Mouse (Mus musculus): ENCODE data around the gene Papola.

The Papola gene

GRCm38 (mm10) chr12:105784196-105784999 is at the start of gene Papola:
TSS of gene Papola (plus strand) at chr12:105784694.
- peak; percentile 84 to 89 for DNase-seq (ENCODE audit: low spot score in 2 of 2)

- no peak for DNase-seq (ENCODE audit: low spot score in 2 of 2)
Measured at GRCm38 (mm10) chr12:105735226-105735888, 49.1 kb upstream of the Papola start.

DNA sequence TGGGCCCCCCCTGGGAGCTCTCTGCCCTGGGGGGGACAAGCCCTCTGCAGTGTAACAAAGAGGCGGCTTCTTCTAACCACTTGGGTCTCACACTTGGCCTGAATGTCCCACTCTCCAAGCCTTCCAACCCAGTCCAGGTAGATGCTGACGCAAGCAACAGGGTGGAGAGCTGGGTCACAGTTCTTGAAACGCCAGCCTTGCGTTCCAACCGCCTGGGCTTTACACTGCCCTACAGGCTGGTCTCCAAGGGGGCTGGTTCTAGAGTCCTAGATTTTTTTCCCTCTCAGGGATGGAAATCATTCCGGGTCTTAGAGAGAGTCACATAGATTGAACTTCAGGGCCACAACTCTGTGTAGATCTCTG is 48.6 kb upstream of the Papola start:
- DNase-seq (ENCODE audit: low spot score in 2 of 2), result no peak

DNA sequence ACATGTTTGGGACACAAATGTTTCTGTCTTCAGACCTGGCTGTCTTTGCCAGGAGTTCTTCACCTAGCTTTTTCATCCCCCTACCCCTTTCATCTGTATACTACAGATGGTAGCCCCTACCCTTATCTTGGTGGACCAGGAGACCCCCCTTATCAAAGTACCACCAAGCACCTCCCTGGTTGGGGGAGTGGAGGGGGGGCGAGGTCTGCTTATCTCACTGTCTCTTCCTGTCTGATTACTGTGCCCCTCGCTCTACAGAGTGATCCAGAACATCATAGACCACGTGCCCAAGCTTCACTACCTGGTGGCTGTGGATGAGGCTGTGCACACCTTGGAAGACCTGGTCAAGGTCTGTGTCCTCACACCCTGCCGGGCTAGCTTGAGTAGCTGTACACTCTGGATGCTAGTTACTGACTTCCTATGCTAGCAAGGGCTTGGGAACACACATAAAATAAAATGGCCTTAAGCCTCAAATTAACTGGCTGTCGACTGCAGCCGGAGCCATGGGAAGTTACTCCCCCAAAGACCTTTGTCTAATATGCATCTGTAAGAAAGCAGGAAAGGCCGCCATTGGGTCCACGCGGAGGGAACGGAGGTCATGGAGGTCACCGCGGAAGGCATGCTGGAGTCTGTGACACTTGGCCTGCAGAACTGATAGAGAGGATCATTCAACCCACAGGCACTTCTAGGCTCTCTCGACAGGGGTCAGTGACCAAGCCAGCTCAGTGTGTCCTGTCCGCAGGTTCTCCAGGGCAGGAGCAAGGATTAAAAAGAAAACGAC is 46.0 kb upstream of the Papola start:
- no peak for DNase-seq (ENCODE audit: low spot score in 2 of 2)

DNA sequence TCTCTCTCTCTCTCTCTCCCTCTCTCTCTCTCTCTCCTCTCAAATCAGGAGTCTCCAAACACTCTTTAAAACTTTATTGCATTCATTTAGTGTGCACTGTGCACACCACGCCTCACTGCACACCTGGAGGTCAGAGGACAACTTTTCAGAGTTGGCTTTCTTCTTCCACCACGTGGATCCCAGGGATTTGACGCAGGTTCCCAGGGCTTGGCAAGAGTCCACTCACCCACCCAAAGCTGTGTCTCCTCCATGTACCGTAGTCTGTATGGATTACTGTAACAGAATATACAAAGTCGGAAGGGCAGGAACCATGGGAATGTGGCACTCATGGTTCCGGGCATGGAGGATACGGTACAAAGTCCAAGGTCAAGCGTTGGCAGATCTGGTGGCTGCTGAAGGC is 44.8 kb upstream of the Papola start:
- no peak for DNase-seq (ENCODE audit: low spot score in 2 of 2)

DNA sequence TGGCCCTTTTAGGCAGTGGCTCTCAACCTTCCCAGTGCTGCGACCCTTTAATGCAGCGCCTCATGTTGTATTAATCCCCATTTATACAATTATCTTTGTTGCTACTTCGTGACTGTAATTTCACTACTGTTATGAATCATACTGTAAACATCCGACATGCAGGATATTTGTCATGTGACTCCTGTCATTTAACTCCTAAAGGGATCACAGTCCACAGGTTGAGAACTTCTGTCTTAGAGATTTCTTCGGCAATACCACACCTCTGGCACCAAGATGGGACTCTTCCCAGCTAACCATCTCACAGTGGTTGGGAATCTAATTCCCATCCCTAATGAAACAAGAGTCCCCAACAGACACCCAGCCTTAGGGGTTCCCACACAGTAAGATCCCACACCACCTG is 36.4 kb upstream of the Papola start:
- DNase-seq (ENCODE audit: low spot score in 2 of 2), result no peak

DNA sequence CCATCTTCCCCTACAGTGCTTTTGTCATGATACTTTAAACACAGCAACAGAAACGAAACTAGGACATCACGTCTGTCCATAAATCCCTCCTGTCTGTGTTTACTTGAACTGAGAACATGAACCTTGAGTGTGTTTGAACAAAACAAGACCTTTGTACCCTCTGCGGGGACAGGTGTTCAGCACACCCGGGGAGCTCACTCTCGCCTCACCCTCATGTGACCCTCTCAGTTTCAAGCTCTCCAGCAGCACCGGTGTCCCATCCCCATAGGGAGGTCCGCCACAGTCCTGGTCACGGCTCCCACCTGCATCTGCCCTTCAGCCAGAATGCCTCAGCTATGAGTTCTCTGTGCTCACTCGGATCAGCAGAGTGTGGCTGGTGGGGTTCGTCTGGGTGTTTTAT is 30.7 kb upstream of the Papola start:
- DNase-seq (ENCODE audit: low spot score in 2 of 2), result no peak

DNA sequence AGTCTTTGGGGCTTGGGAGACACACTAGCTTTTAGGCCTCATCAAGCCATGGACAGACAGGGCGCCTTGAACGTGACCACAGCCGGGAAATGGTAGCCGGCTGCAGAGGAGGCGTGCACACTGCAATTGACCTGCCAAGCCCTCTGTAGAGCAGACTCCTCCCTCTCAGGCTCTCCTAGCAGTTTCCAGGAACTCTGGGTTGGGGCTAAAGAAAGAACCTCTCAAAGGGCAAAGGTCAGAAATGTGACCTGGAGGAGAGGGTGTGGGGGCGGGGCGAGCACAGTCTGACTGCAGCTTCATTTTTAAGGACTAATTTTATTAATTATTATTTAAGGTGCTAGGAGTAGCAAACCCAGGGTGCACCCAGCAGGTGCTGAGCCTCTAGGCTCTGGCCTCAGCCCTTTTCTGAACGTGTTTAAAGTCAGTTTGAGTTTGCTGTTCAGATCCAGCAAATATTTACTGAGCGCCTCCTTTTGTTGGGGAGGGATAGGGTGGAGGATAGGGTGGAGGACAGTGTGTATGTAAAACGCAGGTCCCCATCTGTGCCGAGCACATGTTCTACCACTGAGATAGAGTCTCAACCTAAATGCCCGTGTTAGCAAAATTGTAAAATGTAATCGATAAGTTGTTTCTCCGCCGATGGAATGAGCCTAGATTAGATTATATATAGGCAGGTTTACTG is 26.5 kb upstream of the Papola start:
- no peak for DNase-seq (ENCODE audit: low spot score in 2 of 2)

DNA sequence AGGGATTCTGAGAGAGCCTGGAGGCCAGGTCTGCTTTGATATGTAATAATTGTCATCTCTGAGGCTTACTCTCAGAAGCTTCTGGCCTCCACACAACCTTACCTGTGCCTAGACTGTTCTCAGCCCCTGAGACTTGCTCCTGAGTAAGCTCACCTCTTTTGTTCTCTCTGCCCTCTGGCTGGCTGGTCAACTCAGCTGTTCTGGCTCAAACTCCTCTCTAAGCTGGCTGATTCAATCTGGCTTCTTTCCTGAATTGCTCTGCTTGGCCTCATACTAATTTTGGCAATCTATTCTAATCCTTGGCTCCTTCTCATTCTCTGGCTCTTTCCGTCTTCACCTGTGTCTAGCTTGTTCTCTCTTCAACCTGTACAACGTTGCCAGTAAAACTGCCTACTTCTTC is 25.6 kb upstream of the Papola start:
- no peak for DNase-seq (ENCODE audit: low spot score in 2 of 2)

DNA sequence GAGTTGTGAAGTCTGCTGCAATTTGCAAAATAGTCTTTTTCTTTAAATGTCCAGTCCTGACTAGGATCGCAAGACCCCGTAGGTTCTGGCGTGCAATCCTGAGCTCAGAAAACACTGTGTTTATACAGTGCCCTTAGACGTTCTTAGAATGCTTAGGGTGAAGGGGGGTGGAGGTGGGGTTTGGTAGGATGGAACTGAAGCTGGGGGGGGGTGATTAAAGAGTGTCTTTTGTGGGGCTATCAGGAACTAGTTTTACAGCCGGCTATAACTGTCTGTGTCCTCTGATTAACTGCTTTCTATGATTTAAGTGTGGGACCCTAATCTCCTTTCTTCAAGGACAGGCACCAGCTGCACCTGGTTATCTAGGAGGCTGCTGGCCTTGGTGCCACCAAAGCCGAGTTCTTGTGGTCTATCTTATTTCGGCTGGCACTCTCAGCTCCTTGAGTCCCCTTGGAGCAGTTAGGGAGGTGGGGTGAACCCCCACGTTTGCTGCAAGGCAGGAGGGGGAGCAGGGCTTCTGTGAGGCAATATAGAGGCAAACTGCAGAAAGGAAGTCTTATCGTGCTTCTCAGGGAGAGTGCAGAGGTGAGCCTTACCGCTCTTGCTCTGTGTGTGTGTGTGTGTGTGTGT is 24.5 kb upstream of the Papola start:
- peak in 1 of 2 experiments; percentile 24 for DNase-seq (ENCODE audit: low spot score in 2 of 2)

GRCm38 (mm10) chr12:105761171-105761570 is 23.3 kb upstream of the Papola start:
- no peak for DNase-seq (ENCODE audit: low spot score in 2 of 2)

DNA sequence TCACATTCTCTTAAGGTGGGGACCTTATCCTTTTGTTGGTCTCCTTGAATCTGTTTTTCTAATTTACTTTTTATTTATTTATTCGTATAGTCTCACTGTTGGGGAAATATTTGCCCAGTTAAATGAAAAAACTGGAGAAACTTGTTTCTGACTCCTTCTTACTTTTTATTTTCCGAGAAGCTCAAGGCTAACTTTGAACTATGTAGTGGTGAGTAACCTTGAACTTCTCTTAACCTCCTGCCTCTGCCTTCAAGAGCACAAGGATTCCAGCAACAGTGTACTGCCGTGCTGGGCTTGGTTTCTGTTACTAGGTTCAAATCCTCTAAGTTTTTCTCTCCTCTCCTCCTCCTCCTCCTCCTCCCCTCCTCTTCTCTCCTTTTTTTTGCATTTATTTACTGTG is 22.9 kb upstream of the Papola start:
- DNase-seq (ENCODE audit: low spot score in 2 of 2), result no peak

DNA sequence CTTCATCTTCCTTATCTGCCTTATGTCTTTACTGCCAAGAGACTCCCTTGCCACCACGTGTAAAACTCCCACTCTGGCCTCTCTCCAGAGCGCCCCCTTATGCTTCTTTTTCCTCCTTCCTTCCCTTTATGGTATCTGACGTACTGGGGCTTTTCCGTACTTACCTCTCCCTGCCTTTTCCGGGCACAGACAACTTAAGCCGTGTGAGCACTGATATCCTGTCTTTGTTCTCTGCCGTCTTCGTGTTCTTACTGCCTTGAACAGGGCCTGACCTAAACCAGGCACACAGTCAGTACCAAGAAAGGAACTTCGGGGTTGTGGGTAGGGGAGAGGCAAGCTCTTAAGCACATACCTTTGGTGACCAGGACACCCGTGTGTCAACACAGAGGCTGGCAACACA is 14.8 kb upstream of the Papola start:
- no peak for DNase-seq (ENCODE audit: low spot score in 2 of 2)

- DNase-seq (ENCODE audit: low spot score in 2 of 2), result no peak
Measured at GRCm38 (mm10) chr12:105774871-105775270, 9.6 kb upstream of the Papola start.

DNA sequence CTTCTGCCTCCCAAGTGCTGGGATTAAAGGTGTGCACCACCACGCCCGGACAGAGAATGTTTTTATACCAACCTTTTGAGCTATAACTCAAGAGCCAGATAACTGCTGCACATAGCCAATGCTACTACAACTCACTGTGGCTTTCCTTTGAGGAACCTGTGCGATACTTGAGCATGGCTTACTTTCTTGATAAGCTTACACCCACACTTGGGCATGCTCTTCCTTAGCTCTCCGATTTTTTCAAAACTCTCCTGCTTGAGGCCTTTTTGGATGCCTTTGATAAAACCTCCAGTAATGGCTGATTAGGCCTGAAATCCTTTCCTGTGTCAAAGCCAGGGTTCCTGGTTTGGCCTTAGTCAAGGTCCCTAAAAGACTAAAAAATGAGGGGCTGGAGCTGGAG is 6.8 kb upstream of the Papola start:
- no peak for DNase-seq (ENCODE audit: low spot score in 2 of 2)

GRCm38 (mm10) chr12:105785000-105785774 is 693 bp downstream of the Papola start:
- DNase-seq (ENCODE audit: low spot score in 2 of 2), result peak in 1 of 2 experiments; percentile 75

GRCm38 (mm10) chr12:105786113-105786512 is 1.6 kb downstream of the Papola start:
- DNase-seq (ENCODE audit: low spot score in 2 of 2), result no peak

DNA sequence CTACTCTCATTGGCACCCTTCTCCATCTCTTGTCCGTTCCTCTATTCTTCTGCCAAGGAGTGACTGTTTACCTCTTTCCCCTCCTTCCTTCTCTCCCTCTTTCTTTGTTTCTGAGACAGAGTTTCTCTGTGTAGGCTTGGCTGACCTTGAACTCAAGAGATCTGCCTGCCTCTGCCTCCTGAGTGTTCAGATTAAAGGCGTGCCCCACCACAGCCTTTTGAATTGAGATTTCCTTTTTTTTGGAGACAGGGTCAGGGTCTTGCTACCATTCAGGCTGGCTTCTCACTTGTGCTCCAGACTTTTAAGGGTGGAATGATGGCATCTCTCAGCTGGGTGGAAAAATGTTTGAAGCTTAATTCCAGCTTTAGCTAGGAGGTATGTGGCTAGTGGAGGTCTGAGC is 3.1 kb downstream of the Papola start:
- no peak for DNase-seq (ENCODE audit: low spot score in 2 of 2)

- no peak for DNase-seq (ENCODE audit: low spot score in 2 of 2)
Measured at GRCm38 (mm10) chr12:105789885-105790284, 5.4 kb downstream of the Papola start.

GRCm38 (mm10) chr12:105794896-105795295 is 10.4 kb downstream of the Papola start:
- DNase-seq (ENCODE audit: low spot score in 2 of 2), result no peak

- DNase-seq (ENCODE audit: low spot score in 2 of 2), result no peak
Measured at GRCm38 (mm10) chr12:105798001-105798400, 13.5 kb downstream of the Papola start.
